Mouse (Mus musculus) thymus, adult 2 months (tissue): ENCODE data around the gene Lrrc75b. TPM values are rescaled to one million over a fixed set of nuclear protein-coding genes. Genes with fewer than 3 reads are reported as not detected.

Experiments
- DNase-seq: peaks from one replicate; pipeline ENCODE4 v3.0.0; 2021
- H3K27ac ChIP-seq: fragments of 200-500 bp; 2 replicates; pipeline ENCODE4 v1.5.1; 2012; ENCODE audit warnings: low read length, control low read depth; ENCODE audit not compliant: control insufficient read depth, insufficient read depth
- H3K27me3 ChIP-seq: fragments of 200-500 bp; 2 replicates; pipeline ENCODE4 v1.6.1; 2012; ENCODE audit warnings: mild to moderate bottlenecking, low read length, moderate library complexity, mixed read lengths; ENCODE audit not compliant: control insufficient read depth, insufficient read depth
- H3K36me3 ChIP-seq: fragments of 200-500 bp; 2 replicates; pipeline ENCODE4 v1.6.1; 2012; ENCODE audit warnings: mild to moderate bottlenecking, low read length, moderate library complexity; ENCODE audit not compliant: control insufficient read depth, insufficient read depth
- H3K4me1 ChIP-seq: fragments of 200-500 bp; replicated peaks from 2 replicates; pipeline ENCODE4 v1.6.1; 2012; ENCODE audit warnings: low read length; ENCODE audit not compliant: control insufficient read depth, insufficient read depth
- H3K4me3 ChIP-seq: fragments of 200-500 bp; 2 replicates; pipeline ENCODE4 v1.5.1; 2012; ENCODE audit warnings: mild to moderate bottlenecking, low read length, control low read depth, moderate library complexity; ENCODE audit not compliant: control insufficient read depth, insufficient read depth
- CTCF ChIP-seq: fragments of 200-500 bp; IDR thresholded peaks from 2 replicates; pipeline ENCODE4 v1.5.1; 2012; ENCODE audit warnings: mild to moderate bottlenecking, control low read depth, low read length, moderate library complexity, borderline replicate concordance; ENCODE audit not compliant: control insufficient read depth, poor library complexity, insufficient read depth; ENCODE audit errors: extremely low read depth
- POLR2A ChIP-seq: fragments of 200-500 bp; IDR thresholded peaks from 2 replicates; pipeline ENCODE4 v1.6.1; 2012; ENCODE audit warnings: mild to moderate bottlenecking, low read length, control low read depth, moderate library complexity; ENCODE audit not compliant: control insufficient read depth, poor library complexity, insufficient read depth; ENCODE audit errors: extremely low read depth
- WGBS: fragments of 180-500 bp; shearing (Covaris S2); methylation state at CpG from one replicate; pipeline ENCODE4 v1.1.7; 2018; 5-methylcytosine and 5-hydroxymethylcytosine counted together
- polyA plus RNA-seq: library from polyadenylated mRNA; depleted of rRNA; stranded (reverse); fragments of >200 nt; gene quantifications from 2 replicates; pipeline ENCODE4 v1.2.3, GENCODE M21; 2012; rRNA removed

Gene Lrrc75b
- polyA plus RNA-seq, 1 experiment: 1.8 TPM

DNA sequence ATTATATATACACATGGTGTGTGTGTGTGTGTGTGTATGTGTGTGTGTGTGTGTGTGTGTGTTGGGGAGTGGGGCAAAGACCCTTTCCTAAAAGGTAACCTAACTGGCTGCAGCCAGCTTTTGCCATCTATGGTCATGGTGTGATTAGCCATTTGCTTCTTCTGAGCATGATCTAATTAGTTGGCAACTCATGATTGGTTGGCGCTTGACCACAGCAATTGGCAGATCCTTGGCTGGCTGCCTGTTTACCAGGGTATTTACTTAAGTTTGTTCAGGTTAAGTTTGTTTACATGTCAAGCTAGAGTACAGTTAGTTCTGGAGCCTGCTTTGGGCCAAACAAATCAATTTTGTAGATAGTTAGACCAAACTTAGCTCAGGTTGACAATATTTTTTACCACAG lies 58.5 kb downstream of the Lrrc75b start:
- Histone ChIP-seq H3K4me3 (no peak overlapping the region), H3K27ac (no peak overlapping the region), H3K27me3 (no peaks in the 10 kb centered on the region), H3K4me1 (no peaks in the 10 kb centered on the region), H3K36me3 (no peaks in the 10 kb centered on the region)
- TF ChIP-seq CTCF (no peak), POLR2A (no peak)
- WGBS: 94% methylated on average over 1 of the region's 1 CpGs
- DNase-seq: no peak

DNA sequence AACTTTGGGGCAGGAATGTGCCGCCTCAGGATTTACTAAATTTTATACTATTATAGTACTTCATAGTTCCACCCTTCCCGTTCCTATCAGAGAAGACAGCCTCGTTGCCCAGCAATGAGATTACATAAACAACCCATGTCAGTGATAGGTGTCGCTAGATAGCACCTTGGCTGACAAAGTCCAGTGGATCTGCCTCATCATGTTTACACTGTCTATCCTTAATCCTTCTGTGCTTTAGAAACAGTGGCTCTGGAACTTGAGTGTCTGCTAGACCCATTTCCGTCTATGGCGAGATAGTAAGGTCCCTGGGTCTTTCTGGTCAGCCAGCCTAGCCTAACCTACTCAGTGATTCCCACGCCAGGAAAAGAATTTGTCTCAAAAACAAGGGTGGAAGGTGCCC lies 59.8 kb downstream of the Lrrc75b start:
- Histone ChIP-seq H3K27me3 (no peaks in the 10 kb centered on the region), H3K27ac (no peak overlapping the region), H3K4me3 (no peak overlapping the region), H3K36me3 (no peaks in the 10 kb centered on the region), H3K4me1 (no peaks in the 10 kb centered on the region)
- WGBS: 88% methylated on average over 7 of the region's 7 CpGs
- DNase-seq: no peak
- no peak for TF ChIP-seq POLR2A
- TF ChIP-seq CTCF: no peak

Other genes with a start within 250 kb of the Lrrc75b start
- 53.4 and 55.4 TPM in 2 replicates for gene Adora2a, start 243.5 kb downstream of the Lrrc75b start, polyA plus RNA-seq
- 0.77 and 0.97 TPM in 2 replicates for gene Upb1, start 159.2 kb downstream of the Lrrc75b start, polyA plus RNA-seq
- 25.1 and 28.3 TPM in 2 replicates for gene Snrpd3, start 42.8 kb downstream of the Lrrc75b start, polyA plus RNA-seq
- gene Gucd1, start 42.4 kb downstream of the Lrrc75b start, polyA plus RNA-seq: 77.0 and 80.5 TPM in 2 replicates
- gene Ggt1, start 1.3 kb upstream of the Lrrc75b start, polyA plus RNA-seq: 5.6 and 6.9 TPM in 2 replicates
- 49.5 and 73.6 TPM in 2 replicates for gene Ggt5, start 29.0 kb upstream of the Lrrc75b start, polyA plus RNA-seq
- 11.1 and 11.2 TPM in 2 replicates for gene Susd2, start 83.7 kb upstream of the Lrrc75b start, polyA plus RNA-seq
- 82.3 and 89.2 TPM in 2 replicates for gene Cabin1, start 204.0 kb upstream of the Lrrc75b start, polyA plus RNA-seq
- 66.8 and 77.3 TPM in 2 replicates for gene Ddt, start 213.1 kb upstream of the Lrrc75b start, polyA plus RNA-seq
- gene Gm20441, start 220.6 kb upstream of the Lrrc75b start, polyA plus RNA-seq: not detected in 2 replicates
- gene Gstt3, start 221.1 kb upstream of the Lrrc75b start, polyA plus RNA-seq: 7.7 and 8.6 TPM in 2 replicates
- gene Gstt1, start 238.3 kb upstream of the Lrrc75b start, polyA plus RNA-seq: 15.4 and 19.2 TPM in 2 replicates